Mouse (Mus musculus) heart, embryonic 13.5 days (tissue): ENCODE measurements at regions not wholly inside any gene's neighbourhood (a gene's known extent, or its start where the extent isn't known, plus 50 kb on each side); places are given as distances from the start of the nearest gene placed in this dataset.

ENCODE experiments used
- ATAC-seq: fragments of 200-750 bp; cut with Nextera tagmentation; 2 replicates; pipeline ENCODE4 v1.8.0; 2017; ENCODE audit warnings: moderate TSS enrichment; ENCODE audit not compliant: insufficient number of reproducible peaks, low FRiP score, low TSS enrichment; ENCODE audit errors: extremely low read depth
- H3K27ac ChIP-seq: fragments of 300-500 bp; sonication (generic); replicated peaks from 2 replicates; pipeline ENCODE4 v1.5.1; 2015; ENCODE audit warnings: moderate library complexity, mild to moderate bottlenecking, inconsistent platforms
- H3K27me3 ChIP-seq: fragments of 300-500 bp; sonication (generic); replicated peaks from 2 replicates; pipeline ENCODE4 v1.6.1; 2015; ENCODE audit warnings: mild to moderate bottlenecking, inconsistent platforms
- H3K36me3 ChIP-seq: fragments of 300-500 bp; sonication (generic); 2 replicates; pipeline ENCODE4 v1.6.1; 2015; ENCODE audit warnings: mild to moderate bottlenecking, inconsistent platforms
- H3K4me1 ChIP-seq: fragments of 300-500 bp; sonication (generic); 2 replicates; pipeline ENCODE4 v1.6.1; 2015; ENCODE audit warnings: inconsistent platforms
- H3K4me2 ChIP-seq: fragments of 300-500 bp; sonication (generic); 2 replicates; pipeline ENCODE4 v1.6.1; 2015; ENCODE audit warnings: inconsistent platforms, mild to moderate bottlenecking, moderate library complexity
- H3K4me3 ChIP-seq: fragments of 300-500 bp; sonication (generic); 2 replicates; pipeline ENCODE4 v1.5.1; 2015; ENCODE audit warnings: moderate library complexity, mild to moderate bottlenecking, inconsistent platforms
- H3K9ac ChIP-seq: fragments of 300-500 bp; sonication (generic); 2 replicates; pipeline ENCODE4 v1.6.1; 2015; ENCODE audit warnings: inconsistent platforms, mild to moderate bottlenecking, moderate library complexity
- H3K9me3 ChIP-seq: fragments of 300-500 bp; sonication (generic); 2 replicates; pipeline ENCODE4 v1.6.1; 2016; ENCODE audit warnings: inconsistent platforms
- WGBS: fragments of 180-500 bp; shearing (Covaris S2); methylation state at CpG from one replicate; pipeline ENCODE4 v1.1.7; 2015; ENCODE audit warnings: mixed read lengths; 5-methylcytosine and 5-hydroxymethylcytosine counted together

- no peak for ATAC-seq
- H3K4me2 ChIP-seq, result no peak overlapping the region
- H3K4me1 ChIP-seq, result peaks cover 30% of the 10 kb centered on the region
- no peak overlapping the region for H3K4me3 ChIP-seq
- H3K27ac ChIP-seq, result no peak overlapping the region
- H3K27me3 ChIP-seq, result peaks cover 10% of the 10 kb centered on the region; the same call in 1 of the 2 replicates
- H3K9me3 ChIP-seq, result no peaks in the 10 kb centered on the region
- no peak overlapping the region for H3K9ac ChIP-seq
- 28% methylated on average over 9 of the region's 9 CpGs for WGBS
- H3K36me3 ChIP-seq, result no peaks in the 10 kb centered on the region
Observed at GRCm38 (mm10) chr14:58631221-58631620, 511.5 kb downstream of the 1700129C05Rik start.

GRCm38 (mm10) chr14:58628266-58628665 lies 514.4 kb downstream of the 1700129C05Rik start:
- no peak overlapping the region for H3K4me3 ChIP-seq
- H3K4me1 ChIP-seq, result peaks cover 39% of the 10 kb centered on the region
- H3K27ac ChIP-seq, result no peak overlapping the region
- H3K27me3 ChIP-seq, result peaks cover 4% of the 10 kb centered on the region; the same call in 1 of the 2 replicates
- no peaks in the 10 kb centered on the region for H3K36me3 ChIP-seq
- ATAC-seq, result no peak
- H3K4me2 ChIP-seq, result no peak overlapping the region
- no peak overlapping the region for H3K9ac ChIP-seq
- 90% methylated on average over 2 of the region's 2 CpGs for WGBS
- H3K9me3 ChIP-seq, result no peaks in the 10 kb centered on the region

- H3K9ac ChIP-seq, result no peak overlapping the region
- ATAC-seq, result peak; percentile 68; the same call in 1 of the 2 replicates
- H3K9me3 ChIP-seq, result no peaks in the 10 kb centered on the region
- H3K36me3 ChIP-seq, result no peaks in the 10 kb centered on the region
- peaks cover 4% of the 10 kb centered on the region; the same call in 1 of the 2 replicates for H3K27me3 ChIP-seq
- WGBS, result 16% methylated on average over 5 of the region's 5 CpGs
- H3K4me3 ChIP-seq, result no peak overlapping the region
- H3K27ac ChIP-seq, result peak overlapping the region; percentile 89
- peaks cover 39% of the 10 kb centered on the region for H3K4me1 ChIP-seq
- H3K4me2 ChIP-seq, result peak overlapping the region; percentile 38
Observed at GRCm38 (mm10) chr14:58626506-58627256, 516.0 kb downstream of the 1700129C05Rik start.

DNA sequence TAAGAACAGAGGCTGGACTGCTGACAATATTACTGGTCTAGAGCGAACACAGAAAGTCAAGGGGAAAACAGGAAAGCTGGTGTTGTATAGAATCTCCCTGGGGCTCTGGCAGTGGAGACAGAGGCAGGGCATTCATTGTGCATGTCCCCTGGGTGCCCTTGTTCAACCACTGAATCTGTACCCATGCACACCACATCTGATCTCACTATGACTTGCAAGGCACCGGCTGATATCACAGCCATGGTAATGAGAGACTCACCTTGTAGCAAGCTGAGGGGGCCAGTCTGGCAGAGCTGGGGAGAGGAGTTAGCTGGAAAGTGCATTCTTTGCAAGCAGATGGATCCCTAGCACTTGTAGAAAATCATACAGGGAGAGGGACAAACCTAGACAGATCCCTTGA lies 522.5 kb downstream of the 1700129C05Rik start:
- WGBS, result 73% methylated on average over 2 of the region's 2 CpGs
- Histone ChIP-seq H3K9ac (no peak overlapping the region), H3K9me3 (no peaks in the 10 kb centered on the region), H3K4me1 (peaks cover 10% of the 10 kb centered on the region; the same call in 1 of the 2 replicates), H3K4me2 (no peak overlapping the region), H3K4me3 (no peak overlapping the region), H3K27ac (no peak overlapping the region), H3K27me3 (no peaks in the 10 kb centered on the region), H3K36me3 (no peaks in the 10 kb centered on the region)
- ATAC-seq, result no peak

- no peak for ATAC-seq
Observed at GRCm38 (mm10) chr14:58617656-58618055, 525.0 kb downstream of the 1700129C05Rik start.

DNA sequence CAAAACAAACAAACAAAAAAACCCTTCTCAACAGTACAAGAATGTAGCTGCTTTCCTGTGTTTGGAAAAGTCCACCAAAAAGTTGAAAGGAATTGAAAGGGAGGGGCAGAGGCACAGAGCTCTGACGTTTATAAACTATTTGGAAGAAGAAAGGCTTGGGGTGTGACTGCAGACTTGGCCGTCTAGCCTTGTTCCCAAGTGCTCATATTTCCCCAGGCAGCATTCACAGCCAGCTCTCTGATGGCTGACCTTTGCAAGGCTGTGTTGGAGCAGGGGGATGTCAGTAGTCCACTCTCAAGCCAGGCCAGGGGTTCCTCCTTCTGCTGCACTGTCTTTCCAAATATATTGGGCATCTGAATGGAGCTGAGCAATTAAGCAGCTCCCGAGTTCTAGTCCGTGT lies 534.5 kb downstream of the 1700129C05Rik start:
- no peaks in the 10 kb centered on the region for H3K9me3 ChIP-seq
- no peak for ATAC-seq
- no peaks in the 10 kb centered on the region for H3K36me3 ChIP-seq
- H3K27me3 ChIP-seq, result no peaks in the 10 kb centered on the region
- no peak overlapping the region for H3K4me3 ChIP-seq
- H3K4me2 ChIP-seq, result no peak overlapping the region
- H3K9ac ChIP-seq, result no peak overlapping the region
- 44% methylated on average over 4 of the region's 4 CpGs for WGBS
- peaks cover 30% of the 10 kb centered on the region for H3K4me1 ChIP-seq
- H3K27ac ChIP-seq, result peak overlapping the region; percentile 73

More at GRCm38 (mm10) chr14:58617656-58618055, 525.0 kb downstream of the 1700129C05Rik start:
- Histone ChIP-seq H3K36me3 (no peaks in the 10 kb centered on the region), H3K27me3 (no peaks in the 10 kb centered on the region), H3K9me3 (no peaks in the 10 kb centered on the region), H3K27ac (no peak overlapping the region), H3K4me3 (no peak overlapping the region), H3K9ac (no peak overlapping the region), H3K4me2 (no peak overlapping the region), H3K4me1 (peaks cover 9% of the 10 kb centered on the region; the same call in 1 of the 2 replicates)
- 64% methylated on average over 10 of the region's 10 CpGs for WGBS

- H3K4me1 ChIP-seq, result peaks cover 30% of the 10 kb centered on the region
- no peak overlapping the region for H3K9ac ChIP-seq
- 28% methylated on average over 2 of the region's 2 CpGs for WGBS
- H3K9me3 ChIP-seq, result no peaks in the 10 kb centered on the region
- ATAC-seq, result no peak; the same call in 1 of the 2 replicates
- H3K4me3 ChIP-seq, result no peak overlapping the region
- no peaks in the 10 kb centered on the region for H3K36me3 ChIP-seq
- H3K27me3 ChIP-seq, result no peaks in the 10 kb centered on the region
- H3K4me2 ChIP-seq, result no peak overlapping the region
- peak overlapping the region; percentile 73 for H3K27ac ChIP-seq
Observed at GRCm38 (mm10) chr14:58607734-58608133, 535.0 kb downstream of the 1700129C05Rik start.

DNA sequence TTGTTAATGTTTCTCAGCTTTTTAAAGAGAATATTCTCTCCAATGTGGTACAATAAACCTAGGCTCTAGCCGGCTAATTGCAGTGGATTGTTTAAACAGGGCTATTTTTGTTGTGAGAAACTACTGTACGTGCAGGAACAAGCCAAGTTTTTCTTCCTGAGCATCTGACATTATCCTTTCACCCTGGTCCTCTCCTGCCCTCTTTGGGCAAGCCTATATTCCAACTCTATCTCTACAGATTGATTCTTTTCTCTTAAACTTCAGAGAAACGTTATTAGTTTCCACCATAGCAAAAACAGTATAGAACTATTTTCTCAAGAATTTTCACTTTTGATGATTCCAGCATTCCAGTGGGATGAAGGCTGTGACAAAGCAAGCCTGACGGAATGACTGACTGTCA lies 535.2 kb downstream of the Fgf9 start:
- Histone ChIP-seq H3K4me2 (no peak overlapping the region), H3K36me3 (no peaks in the 10 kb centered on the region), H3K27ac (no peak overlapping the region), H3K4me3 (no peak overlapping the region), H3K27me3 (no peaks in the 10 kb centered on the region), H3K9me3 (no peaks in the 10 kb centered on the region), H3K4me1 (peaks cover 30% of the 10 kb centered on the region), H3K9ac (no peak overlapping the region)
- no peak for ATAC-seq
- WGBS, result 52% methylated on average over 4 of the region's 4 CpGs

GRCm38 (mm10) chr14:58598867-58599266 lies 528.5 kb downstream of the Fgf9 start:
- Histone ChIP-seq H3K27me3 (no peaks in the 10 kb centered on the region), H3K9me3 (no peaks in the 10 kb centered on the region), H3K4me3 (no peak overlapping the region), H3K9ac (no peak overlapping the region), H3K4me1 (peaks cover 12% of the 10 kb centered on the region; the same call in 1 of the 2 replicates), H3K4me2 (no peak overlapping the region), H3K36me3 (no peaks in the 10 kb centered on the region), H3K27ac (no peak overlapping the region)
- no peak for ATAC-seq
- 52% methylated on average over 3 of the region's 3 CpGs for WGBS

GRCm38 (mm10) chr14:58597810-58598209 lies 527.5 kb downstream of the Fgf9 start:
- H3K27ac ChIP-seq, result no peak overlapping the region
- H3K9me3 ChIP-seq, result no peaks in the 10 kb centered on the region
- no peak overlapping the region for H3K4me3 ChIP-seq
- no peak overlapping the region for H3K4me2 ChIP-seq
- no peaks in the 10 kb centered on the region for H3K27me3 ChIP-seq
- ATAC-seq, result no peak
- 30% methylated on average over 2 of the region's 2 CpGs for WGBS
- H3K4me1 ChIP-seq, result peaks cover 12% of the 10 kb centered on the region; the same call in 1 of the 2 replicates
- no peak overlapping the region for H3K9ac ChIP-seq
- H3K36me3 ChIP-seq, result no peaks in the 10 kb centered on the region

DNA sequence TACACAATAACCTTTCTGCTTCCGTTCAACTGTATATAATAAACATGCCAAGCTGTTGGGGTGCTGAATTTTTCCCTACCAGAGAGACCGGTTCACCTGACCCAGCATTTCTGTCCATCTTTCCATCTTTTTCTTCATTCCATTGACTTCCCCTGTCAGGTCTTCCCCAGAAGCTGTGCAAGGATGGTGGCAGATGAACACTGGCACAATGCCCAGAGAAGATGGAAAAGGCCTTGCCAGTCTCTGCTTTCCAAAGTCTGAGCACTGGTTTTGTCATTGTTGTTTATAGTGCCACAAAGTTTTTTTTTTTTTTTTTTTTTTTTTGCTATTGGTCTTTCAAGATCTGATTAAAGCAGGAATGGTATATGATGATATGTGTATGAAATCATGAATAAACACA lies 526.6 kb downstream of the Fgf9 start:
- Histone ChIP-seq H3K4me1 (peaks cover 12% of the 10 kb centered on the region; the same call in 1 of the 2 replicates), H3K27me3 (no peaks in the 10 kb centered on the region), H3K36me3 (no peaks in the 10 kb centered on the region), H3K9ac (no peak overlapping the region), H3K4me3 (no peak overlapping the region), H3K9me3 (no peaks in the 10 kb centered on the region), H3K27ac (no peak overlapping the region), H3K4me2 (no peak overlapping the region)
- ATAC-seq, result no peak
- WGBS, result 94% methylated on average over 2 of the region's 2 CpGs

DNA sequence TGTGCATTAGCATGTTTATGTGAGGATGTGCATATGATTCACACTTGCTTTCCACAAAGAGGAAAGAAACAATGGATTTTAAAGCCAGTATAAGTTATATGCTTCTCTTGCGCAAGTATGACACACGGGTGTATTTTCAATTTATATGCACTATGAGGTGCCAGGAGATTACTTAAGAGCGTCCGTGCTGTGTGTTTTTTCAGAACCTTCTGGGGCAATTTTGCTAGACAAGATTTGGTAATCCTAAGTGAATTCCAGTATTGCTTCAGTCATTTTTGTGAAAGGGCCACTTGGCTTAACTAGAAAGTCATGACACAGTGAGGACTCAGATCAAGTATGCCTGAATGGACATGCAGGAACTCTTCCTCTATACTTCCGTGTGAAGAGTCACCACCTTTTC lies 511.5 kb downstream of the Fgf9 start:
- no peak overlapping the region for H3K9ac ChIP-seq
- H3K27ac ChIP-seq, result no peak overlapping the region
- WGBS, result 82% methylated on average over 5 of the region's 5 CpGs
- no peak for ATAC-seq
- H3K4me3 ChIP-seq, result no peak overlapping the region
- no peaks in the 10 kb centered on the region for H3K4me1 ChIP-seq
- no peaks in the 10 kb centered on the region for H3K27me3 ChIP-seq
- no peaks in the 10 kb centered on the region for H3K9me3 ChIP-seq
- H3K4me2 ChIP-seq, result no peak overlapping the region
- H3K36me3 ChIP-seq, result no peaks in the 10 kb centered on the region
